Mouse (Mus musculus) limb, embryonic 11.5 days (tissue): ENCODE measurements around the gene Mettl6. TPM values are rescaled to one million over a fixed set of nuclear protein-coding genes. Genes with fewer than 3 reads are reported as not detected.

Experiments used
- ATAC-seq: fragments of 200-750 bp; cut with Nextera tagmentation; 2 replicates; pipeline ENCODE4 v1.8.0; 2017; ENCODE audit warnings: low read depth; ENCODE audit not compliant: insufficient number of reproducible peaks, low FRiP score, low TSS enrichment
- DNase-seq: peaks from one replicate; pipeline ENCODE4 v3.0.0-alpha.2; 2015; ENCODE audit warnings: low spot score
- H3K27ac ChIP-seq: fragments of 300-500 bp; sonication (generic); replicated peaks from 2 replicates; pipeline ENCODE4 v1.5.1; 2014; ENCODE audit warnings: low read depth, mild to moderate bottlenecking, low read length
- H3K27me3 ChIP-seq: fragments of 300-500 bp; sonication (generic); 2 replicates; pipeline ENCODE4 v1.6.1; 2014; ENCODE audit warnings: mild to moderate bottlenecking, low read length, mixed read lengths; ENCODE audit not compliant: control insufficient read depth, insufficient read depth
- H3K36me3 ChIP-seq: fragments of 300-500 bp; sonication (generic); 2 replicates; pipeline ENCODE4 v1.6.1; 2014; ENCODE audit warnings: mild to moderate bottlenecking, low read length, moderate library complexity, mixed read lengths; ENCODE audit not compliant: control insufficient read depth, insufficient read depth
- H3K4me1 ChIP-seq: fragments of 300-500 bp; sonication (generic); 2 replicates; pipeline ENCODE4 v1.6.1; 2014; ENCODE audit warnings: low read length, mixed read lengths; ENCODE audit not compliant: control insufficient read depth, insufficient read depth
- H3K4me2 ChIP-seq: fragments of 300-500 bp; sonication (generic); 2 replicates; pipeline ENCODE4 v1.6.1; 2014; ENCODE audit warnings: low read depth, mild to moderate bottlenecking, moderate library complexity; ENCODE audit not compliant: severe bottlenecking
- H3K4me3 ChIP-seq: fragments of 300-500 bp; sonication (generic); 2 replicates; pipeline ENCODE4 v1.5.1; 2014; ENCODE audit warnings: low read depth, low read length
- H3K9ac ChIP-seq: fragments of 300-500 bp; sonication (generic); 2 replicates; pipeline ENCODE4 v1.6.1; 2014; ENCODE audit warnings: mild to moderate bottlenecking, low read length
- H3K9me3 ChIP-seq: fragments of 300-500 bp; sonication (generic); 2 replicates; pipeline ENCODE4 v1.6.1; 2016; ENCODE audit warnings: low read length; ENCODE audit not compliant: control insufficient read depth
- WGBS: fragments of 180-500 bp; shearing (Covaris S2); extraction: QIAGEN DNeasy Blood & Tissue Kit; methylation state at CpG from one replicate; pipeline ENCODE4 v1.1.7; 2014; 5-methylcytosine and 5-hydroxymethylcytosine counted together
- polyA plus RNA-seq: library from polyadenylated mRNA; unstranded; fragments of >200 nt; fragmentation: Nextera tagmentation; extraction: Ambion mirVana; gene quantifications from 2 replicates; pipeline ENCODE4 v1.2.1, GENCODE M21; 2014

Gene Mettl6
- 90.7 and 92.8 TPM in 2 replicates for polyA plus RNA-seq

GRCm38 (mm10) chr14:31494975-31495455, at the start of gene Mettl6:
Mettl6 (minus strand) TSS chr14:31495040.
- DNase-seq (peak; percentile 92), ATAC-seq (peak; percentile 92)
- Histone ChIP-seq H3K9ac (peak within 1 kb of the TSS; percentile 90), H3K36me3 (peaks cover 10% of the 10 kb centered on the region), H3K9me3 (no peaks in the 10 kb centered on the region), H3K4me3 (peak within 1 kb of the TSS; percentile 89), H3K27me3 (no peaks in the 10 kb centered on the region), H3K4me2 (peak within 1 kb of the TSS; percentile 66), H3K27ac (peak within 1 kb of the TSS; percentile 74), H3K4me1 (peaks cover 8% of the 10 kb centered on the region)
- under 1% methylated on average over 49 of the region's 49 CpGs for WGBS

- Histone ChIP-seq H3K4me2 (no peak overlapping the region), H3K9me3 (no peaks in the 10 kb centered on the region), H3K4me3 (no peak overlapping the region), H3K36me3 (no peaks in the 10 kb centered on the region), H3K9ac (no peak overlapping the region), H3K27me3 (no peaks in the 10 kb centered on the region), H3K4me1 (no peaks in the 10 kb centered on the region), H3K27ac (no peak overlapping the region)
- ATAC-seq (no peak), DNase-seq (no peak)
- 85% methylated on average over 11 of the region's 11 CpGs for whole genome bisulfite sequencing
Measured at GRCm38 (mm10) chr14:31543885-31544442, 49.1 kb upstream of the Mettl6 start.

- H3K36me3 ChIP-seq = no peaks in the 10 kb centered on the region
- DNase-seq (no peak), ATAC-seq (no peak)
- no peaks in the 10 kb centered on the region; the same call in 1 of the 2 replicates for H3K4me1 ChIP-seq
- no peak overlapping the region for H3K9ac ChIP-seq
- no peak overlapping the region for H3K4me2 ChIP-seq
- no peak overlapping the region for H3K4me3 ChIP-seq
- 80% methylated on average over 6 of the region's 6 CpGs for WGBS
- no peaks in the 10 kb centered on the region for H3K27me3 ChIP-seq
- no peaks in the 10 kb centered on the region for H3K9me3 ChIP-seq
- H3K27ac ChIP-seq = no peak overlapping the region
Measured at GRCm38 (mm10) chr14:31537298-31537697, 42.5 kb upstream of the Mettl6 start.

GRCm38 (mm10) chr14:31532656-31533055, 37.8 kb upstream of the Mettl6 start:
- Histone ChIP-seq H3K36me3 (no peaks in the 10 kb centered on the region), H3K27me3 (no peaks in the 10 kb centered on the region), H3K9me3 (no peaks in the 10 kb centered on the region), H3K4me3 (no peak overlapping the region), H3K4me2 (no peak overlapping the region), H3K9ac (no peak overlapping the region), H3K27ac (no peak overlapping the region), H3K4me1 (peaks cover 7% of the 10 kb centered on the region)
- no peak for DNase-seq
- 64% methylated on average over 3 of the region's 3 CpGs for WGBS
- no peak for ATAC-seq

- WGBS = 54% methylated on average over 12 of the region's 12 CpGs
- no peaks in the 10 kb centered on the region for H3K36me3 ChIP-seq
- H3K27me3 ChIP-seq = no peaks in the 10 kb centered on the region
- ATAC-seq = no peak
- no peak overlapping the region for H3K9ac ChIP-seq
- no peaks in the 10 kb centered on the region for H3K9me3 ChIP-seq
- H3K4me2 ChIP-seq = no peak overlapping the region
- peak; percentile 34 for DNase-seq
- no peak overlapping the region for H3K27ac ChIP-seq
- H3K4me3 ChIP-seq = no peak overlapping the region
- H3K4me1 ChIP-seq = peaks cover 7% of the 10 kb centered on the region
Measured at GRCm38 (mm10) chr14:31531506-31532148, 36.8 kb upstream of the Mettl6 start.

- no peak overlapping the region for H3K4me2 ChIP-seq
- H3K36me3 ChIP-seq = no peaks in the 10 kb centered on the region
- H3K27ac ChIP-seq = no peak overlapping the region
- no peaks in the 10 kb centered on the region for H3K9me3 ChIP-seq
- no peaks in the 10 kb centered on the region for H3K27me3 ChIP-seq
- H3K4me1 ChIP-seq = peaks cover 7% of the 10 kb centered on the region
- 84% methylated on average over 4 of the region's 4 CpGs for WGBS
- DNase-seq (no peak), ATAC-seq (no peak)
- no peak overlapping the region for H3K9ac ChIP-seq
- no peak overlapping the region for H3K4me3 ChIP-seq
Measured at GRCm38 (mm10) chr14:31530847-31531246, 36.0 kb upstream of the Mettl6 start.

GRCm38 (mm10) chr14:31525040-31525810, 30.4 kb upstream of the Mettl6 start:
- Histone ChIP-seq H3K36me3 (no peaks in the 10 kb centered on the region), H3K9ac (no peak overlapping the region), H3K9me3 (no peaks in the 10 kb centered on the region), H3K27ac (no peak overlapping the region), H3K4me3 (no peak overlapping the region), H3K27me3 (no peaks in the 10 kb centered on the region), H3K4me1 (no peaks in the 10 kb centered on the region), H3K4me2 (no peak overlapping the region)
- WGBS = 71% methylated on average over 7 of the region's 7 CpGs
- DNase-seq (no peak), ATAC-seq (no peak)

GRCm38 (mm10) chr14:31521318-31521717, 26.5 kb upstream of the Mettl6 start:
- ATAC-seq = no peak
- Histone ChIP-seq H3K9me3 (no peaks in the 10 kb centered on the region), H3K36me3 (no peaks in the 10 kb centered on the region), H3K27ac (no peak overlapping the region), H3K27me3 (no peaks in the 10 kb centered on the region), H3K9ac (no peak overlapping the region), H3K4me2 (no peak overlapping the region), H3K4me3 (no peak overlapping the region), H3K4me1 (no peaks in the 10 kb centered on the region)
- DNase-seq = no peak
- whole genome bisulfite sequencing = 66% methylated on average over 2 of the region's 2 CpGs
